Mouse (Mus musculus) thymus, adult 2 months (tissue): Measurements from ENCODE around the gene Ticrr.

Experiments
- CTCF ChIP-seq: fragments of 200-500 bp; IDR thresholded peaks from 2 replicates; pipeline ENCODE4 v1.5.1; 2012; ENCODE audit warnings: mild to moderate bottlenecking, control low read depth, low read length, moderate library complexity, borderline replicate concordance; ENCODE audit not compliant: control insufficient read depth, poor library complexity, insufficient read depth; ENCODE audit errors: extremely low read depth
- POLR2A ChIP-seq: fragments of 200-500 bp; IDR thresholded peaks from 2 replicates; pipeline ENCODE4 v1.6.1; 2012; ENCODE audit warnings: mild to moderate bottlenecking, low read length, control low read depth, moderate library complexity; ENCODE audit not compliant: control insufficient read depth, poor library complexity, insufficient read depth; ENCODE audit errors: extremely low read depth

DNA sequence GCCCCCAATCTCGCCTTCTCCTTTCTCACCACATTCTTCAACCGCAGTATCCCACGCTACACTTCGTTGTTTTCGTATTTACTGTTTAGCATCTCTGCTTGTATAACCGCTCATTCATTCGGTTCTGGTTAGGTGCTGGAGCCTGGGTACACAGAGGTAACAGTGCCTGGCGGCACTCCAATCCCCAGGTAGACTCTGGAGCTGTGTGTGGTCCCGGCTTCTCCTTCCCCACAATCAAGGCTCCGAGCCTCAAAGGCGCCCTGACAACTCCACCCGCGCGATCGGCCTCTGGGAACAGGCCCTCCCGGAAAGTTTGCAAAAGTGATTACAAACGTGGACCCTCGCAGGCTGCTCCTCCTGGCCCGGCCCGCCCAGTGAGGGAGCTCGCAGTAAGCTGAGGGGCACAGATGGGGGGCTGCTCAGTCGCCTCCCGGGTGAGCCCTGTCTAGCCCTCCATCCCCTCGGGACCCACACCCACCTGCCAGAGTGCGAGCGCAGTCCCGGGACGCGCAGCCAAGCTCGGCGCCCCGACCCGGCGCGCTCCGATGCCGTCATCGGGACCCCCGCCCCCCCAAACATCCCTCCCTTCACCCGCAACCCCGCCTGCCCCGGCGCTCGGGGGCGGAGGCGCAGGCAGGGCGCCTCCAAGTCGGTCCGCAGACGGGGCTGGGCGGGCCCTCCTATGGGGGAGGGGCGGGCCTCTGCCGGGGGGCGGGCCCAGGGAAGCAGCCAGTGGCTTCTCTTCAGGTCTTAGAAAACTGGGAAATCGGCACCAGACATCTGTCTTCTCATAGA, 55.4 kb downstream of the Ticrr start, which contains the start of gene Kif7:
- TF ChIP-seq POLR2A, result no peak
- TF ChIP-seq CTCF, result 0 out of 2 replicates have a peak, but pooled peaks have one; percentile 30
